Mouse (Mus musculus) stomach, postnatal 0 days (tissue): ENCODE results near the gene Tdo2.

ENCODE experiments used
- CTCF ChIP-seq: IDR thresholded peaks from 2 replicates; pipeline ENCODE4 v1.5.1; 2016; ENCODE audit warnings: antibody characterized with exemption, low read depth, mild to moderate bottlenecking, moderate library complexity
- EP300 ChIP-seq: optimal IDR thresholded peaks from 2 replicates; pipeline ENCODE3; 2016; ENCODE audit warnings: antibody characterized with exemption

DNA sequence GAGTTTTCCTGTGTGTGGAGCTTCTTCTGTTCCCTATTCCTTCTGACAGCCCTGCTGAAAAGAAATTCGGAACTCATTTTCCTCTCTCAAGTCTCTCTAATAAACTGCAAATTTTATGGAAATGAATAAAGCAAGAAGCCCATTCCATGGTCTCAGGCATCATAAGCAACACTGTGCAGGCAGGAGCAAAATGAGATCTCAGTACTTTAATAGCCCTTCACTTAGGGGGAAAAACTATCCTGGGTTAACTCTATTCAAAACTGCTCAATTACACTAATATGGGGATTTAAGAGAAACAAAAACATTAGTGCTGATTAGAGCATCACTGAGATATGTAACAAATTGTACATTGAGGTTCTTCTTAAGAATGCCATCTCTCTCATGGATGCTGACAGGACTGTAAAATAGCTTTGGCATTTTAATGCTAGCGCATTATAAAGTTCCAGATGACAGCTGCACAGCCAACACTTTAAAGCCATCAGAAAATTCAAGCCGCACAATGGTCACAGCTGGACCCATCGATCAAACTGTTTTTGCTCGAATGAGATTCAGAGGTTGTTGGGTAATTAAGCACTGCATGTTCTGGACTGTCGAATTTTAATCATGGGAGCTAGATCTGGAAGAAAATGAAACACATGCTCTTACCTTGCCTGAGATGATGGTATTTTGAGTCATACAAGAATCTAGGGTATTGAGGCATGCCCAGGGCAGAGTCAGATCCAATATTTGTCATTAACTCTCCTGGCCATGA, 65.5 kb downstream of the Tdo2 start:
- TF ChIP-seq CTCF: no peak
- no peak for TF ChIP-seq EP300
